Mouse (Mus musculus) hindbrain, embryonic 13.5 days (tissue): ENCODE data around the gene 4930442H23Rik. TPM values are rescaled to one million over a fixed set of nuclear protein-coding genes. Genes with fewer than 3 reads are reported as not detected.

Experiments used
- ATAC-seq: fragments of 200-750 bp; cut with Nextera tagmentation; 2 replicates; pipeline ENCODE4 v1.8.0; 2017; ENCODE audit warnings: moderate TSS enrichment; ENCODE audit not compliant: low FRiP score
- H3K27ac ChIP-seq: fragments of 300-500 bp; sonication (generic); 2 replicates; pipeline ENCODE4 v1.5.1; 2015; ENCODE audit warnings: inconsistent platforms, mild to moderate bottlenecking, moderate library complexity
- H3K27me3 ChIP-seq: fragments of 300-500 bp; sonication (generic); 2 replicates; pipeline ENCODE4 v1.6.1; 2015; ENCODE audit warnings: mild to moderate bottlenecking, inconsistent platforms
- H3K36me3 ChIP-seq: fragments of 300-500 bp; sonication (generic); 2 replicates; pipeline ENCODE4 v1.6.1; 2015; ENCODE audit warnings: mild to moderate bottlenecking, inconsistent platforms
- H3K4me1 ChIP-seq: fragments of 300-500 bp; sonication (generic); replicated peaks from 2 replicates; pipeline ENCODE4 v1.6.1; 2015; ENCODE audit warnings: inconsistent platforms
- H3K4me2 ChIP-seq: fragments of 300-500 bp; sonication (generic); 2 replicates; pipeline ENCODE4 v1.6.1; 2015; ENCODE audit warnings: inconsistent platforms, mild to moderate bottlenecking, moderate library complexity
- H3K4me3 ChIP-seq: fragments of 300-500 bp; sonication (generic); 2 replicates; pipeline ENCODE4 v1.5.1; 2015; ENCODE audit warnings: mild to moderate bottlenecking, inconsistent platforms
- H3K9ac ChIP-seq: fragments of 300-500 bp; sonication (generic); 2 replicates; pipeline ENCODE4 v1.6.1; 2015; ENCODE audit warnings: mild to moderate bottlenecking, inconsistent platforms
- H3K9me3 ChIP-seq: fragments of 300-500 bp; sonication (generic); 2 replicates; pipeline ENCODE4 v1.6.1; 2016; ENCODE audit warnings: inconsistent platforms
- WGBS: fragments of 180-500 bp; shearing (Covaris S2); methylation state at CpG from one replicate; pipeline ENCODE4 v1.1.7; 2015; 5-methylcytosine and 5-hydroxymethylcytosine counted together
- polyA plus RNA-seq: library from polyadenylated mRNA; unstranded; fragments of >200 nt; fragmentation: Nextera tagmentation; extraction: Ambion mirVana; gene quantifications from 2 replicates; pipeline ENCODE4 v1.2.1, GENCODE M21; 2015

Gene 4930442H23Rik
- polyA plus RNA-seq, 1 experiment from 2014 or later: 0.13 TPM

- ATAC-seq: no peak
- Histone ChIP-seq H3K27me3 (no peaks in the 10 kb centered on the region), H3K36me3 (peaks cover 86% of the 10 kb centered on the region), H3K4me1 (no peaks in the 10 kb centered on the region), H3K4me2 (no peak overlapping the region), H3K4me3 (no peak overlapping the region), H3K9me3 (no peaks in the 10 kb centered on the region), H3K27ac (peak overlapping the region; percentile 55), H3K9ac (no peak overlapping the region)
- 79% methylated on average over 12 of the region's 12 CpGs for WGBS
These were observed 31.0 kb downstream of the 4930442H23Rik start for GRCm38 (mm10) chr10:81152609-81153008.

GRCm38 (mm10) chr10:81151261-81151660 lies 32.4 kb downstream of the 4930442H23Rik start:
- no peaks in the 10 kb centered on the region for H3K27me3 ChIP-seq
- no peak overlapping the region for H3K27ac ChIP-seq
- 71% methylated on average over 6 of the region's 6 CpGs for WGBS
- H3K36me3 ChIP-seq: peaks cover 86% of the 10 kb centered on the region
- no peak overlapping the region for H3K4me3 ChIP-seq
- H3K9me3 ChIP-seq: no peaks in the 10 kb centered on the region
- ATAC-seq: no peak
- no peak overlapping the region for H3K4me2 ChIP-seq
- peaks cover 5% of the 10 kb centered on the region; the same call in 1 of the 2 replicates for H3K4me1 ChIP-seq
- no peak overlapping the region for H3K9ac ChIP-seq

GRCm38 (mm10) chr10:81146296-81146695 lies 37.4 kb downstream of the 4930442H23Rik start:
- WGBS: 92% methylated on average over 4 of the region's 4 CpGs
- Histone ChIP-seq H3K4me1 (peaks cover 29% of the 10 kb centered on the region), H3K4me2 (no peak overlapping the region), H3K27me3 (no peaks in the 10 kb centered on the region), H3K4me3 (no peak overlapping the region), H3K9ac (no peak overlapping the region), H3K36me3 (peaks cover 74% of the 10 kb centered on the region), H3K27ac (no peak overlapping the region), H3K9me3 (no peaks in the 10 kb centered on the region)
- ATAC-seq: no peak

DNA sequence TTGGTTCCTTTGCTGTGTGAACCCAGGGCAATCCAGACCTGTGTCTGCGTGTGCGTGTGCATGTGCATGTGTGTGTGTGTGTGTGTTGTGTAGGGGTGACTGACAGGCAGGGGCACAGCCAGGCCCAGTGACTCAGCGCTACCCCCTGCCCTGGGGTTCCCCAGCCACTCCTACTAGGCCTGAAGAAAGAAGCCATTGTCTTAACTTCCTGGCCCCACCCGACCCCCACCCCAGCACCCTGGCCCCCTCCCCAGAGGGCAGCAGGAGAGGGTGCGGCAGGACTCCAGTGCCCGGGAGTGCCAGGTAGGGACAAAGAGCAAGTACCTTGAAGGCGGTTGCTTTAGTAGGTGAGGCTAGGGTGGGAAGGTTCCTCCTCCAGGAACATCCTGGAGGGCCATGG lies 37.9 kb downstream of the 4930442H23Rik start:
- no peak for ATAC-seq
- H3K4me2 ChIP-seq: no peak overlapping the region
- H3K9ac ChIP-seq: no peak overlapping the region
- no peaks in the 10 kb centered on the region for H3K9me3 ChIP-seq
- H3K36me3 ChIP-seq: peaks cover 74% of the 10 kb centered on the region
- WGBS: 91% methylated on average over 7 of the region's 7 CpGs
- H3K4me3 ChIP-seq: no peak overlapping the region
- no peak overlapping the region for H3K27ac ChIP-seq
- H3K27me3 ChIP-seq: no peaks in the 10 kb centered on the region
- H3K4me1 ChIP-seq: peaks cover 34% of the 10 kb centered on the region

DNA sequence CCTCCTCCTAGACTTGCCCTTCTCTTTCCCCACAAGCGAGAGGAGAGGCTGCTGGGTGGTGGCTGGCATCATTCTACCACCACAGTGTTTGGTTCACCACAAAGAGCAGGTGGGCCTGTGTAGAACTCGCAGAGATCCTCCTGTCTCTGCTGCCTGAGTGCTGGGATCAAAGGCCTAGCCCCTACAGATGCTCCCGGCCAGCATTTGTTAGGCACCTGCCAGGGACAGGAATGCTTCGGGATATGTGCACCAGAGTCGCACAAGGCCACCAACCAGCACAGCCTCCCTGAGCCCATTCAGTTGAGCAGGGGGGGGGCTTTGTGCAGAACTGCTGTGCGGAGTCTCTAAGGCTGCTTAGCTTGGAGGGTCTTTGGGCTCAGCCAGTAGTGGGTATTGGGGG lies 38.3 kb downstream of the 4930442H23Rik start:
- Histone ChIP-seq H3K4me2 (no peak overlapping the region), H3K27me3 (no peaks in the 10 kb centered on the region), H3K9ac (no peak overlapping the region), H3K36me3 (peaks cover 70% of the 10 kb centered on the region), H3K4me3 (no peak overlapping the region), H3K9me3 (no peaks in the 10 kb centered on the region), H3K4me1 (peaks cover 39% of the 10 kb centered on the region), H3K27ac (no peak overlapping the region)
- ATAC-seq: no peak
- 93% methylated on average over 6 of the region's 6 CpGs for WGBS

- no peak for ATAC-seq
- H3K36me3 ChIP-seq: peaks cover 64% of the 10 kb centered on the region
- 94% methylated on average over 27 of the region's 27 CpGs for WGBS
- H3K4me1 ChIP-seq: peaks cover 45% of the 10 kb centered on the region
- H3K27me3 ChIP-seq: no peaks in the 10 kb centered on the region
- no peak overlapping the region for H3K9ac ChIP-seq
- H3K4me3 ChIP-seq: no peak overlapping the region
- no peaks in the 10 kb centered on the region for H3K9me3 ChIP-seq
- no peak overlapping the region for H3K27ac ChIP-seq
- no peak overlapping the region for H3K4me2 ChIP-seq
These were observed 39.0 kb downstream of the 4930442H23Rik start for GRCm38 (mm10) chr10:81144667-81145066.

DNA sequence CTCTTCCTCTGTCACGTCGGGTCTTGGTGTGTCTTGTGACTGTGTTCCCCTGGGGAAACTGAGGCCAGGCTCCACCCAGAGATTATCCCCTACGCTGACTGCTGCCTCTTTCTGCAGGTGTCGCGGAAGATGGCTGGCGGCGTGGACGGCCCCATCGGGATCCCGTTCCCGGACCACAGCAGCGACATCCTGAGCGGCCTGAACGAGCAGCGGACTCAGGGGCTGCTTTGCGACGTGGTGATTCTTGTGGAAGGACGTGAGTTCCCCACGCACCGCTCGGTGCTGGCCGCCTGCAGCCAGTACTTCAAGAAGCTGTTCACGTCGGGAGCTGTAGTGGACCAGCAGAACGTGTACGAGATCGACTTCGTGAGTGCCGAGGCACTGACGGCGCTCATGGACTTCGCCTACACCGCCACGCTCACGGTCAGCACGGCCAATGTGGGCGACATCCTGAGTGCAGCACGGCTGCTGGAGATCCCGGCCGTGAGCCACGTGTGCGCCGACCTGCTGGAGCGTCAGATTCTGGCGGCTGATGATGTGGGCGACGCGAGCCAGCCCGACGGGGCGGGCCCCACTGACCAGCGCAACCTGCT lies 39.7 kb downstream of the 4930442H23Rik start:
- no peak overlapping the region for H3K9ac ChIP-seq
- no peak overlapping the region for H3K4me3 ChIP-seq
- no peaks in the 10 kb centered on the region for H3K27me3 ChIP-seq
- peaks cover 57% of the 10 kb centered on the region for H3K36me3 ChIP-seq
- H3K9me3 ChIP-seq: no peaks in the 10 kb centered on the region
- 96% methylated on average over 52 of the region's 52 CpGs for WGBS
- H3K4me2 ChIP-seq: no peak overlapping the region
- peaks cover 52% of the 10 kb centered on the region for H3K4me1 ChIP-seq
- H3K27ac ChIP-seq: no peak overlapping the region
- ATAC-seq: no peak

DNA sequence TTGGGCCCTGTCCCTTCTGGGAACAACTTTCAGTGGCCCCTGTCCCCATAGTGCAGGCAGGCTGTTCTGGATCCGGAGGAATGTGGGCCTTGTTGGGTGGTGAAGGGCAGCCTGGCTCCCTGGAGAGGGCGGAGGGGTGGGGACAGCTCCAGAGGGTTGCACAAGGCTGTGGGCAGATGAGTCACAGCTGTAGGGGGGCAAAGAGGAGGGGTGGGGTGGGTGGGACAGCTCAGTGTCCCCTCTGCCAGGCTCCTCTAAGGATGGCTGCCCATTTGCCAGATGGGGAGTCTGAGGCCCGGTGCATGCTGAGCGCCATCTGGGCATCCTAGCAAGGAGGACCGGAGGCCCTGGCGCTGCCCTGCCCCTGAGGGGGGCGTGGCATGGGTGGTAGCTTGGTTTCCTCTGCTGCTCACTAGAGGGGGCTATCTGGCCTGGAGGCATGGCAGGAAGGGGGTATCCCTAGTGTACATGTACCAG lies 40.5 kb downstream of the 4930442H23Rik start:
- Histone ChIP-seq H3K4me3 (no peak overlapping the region), H3K27me3 (no peaks in the 10 kb centered on the region), H3K9me3 (no peaks in the 10 kb centered on the region), H3K36me3 (peaks cover 49% of the 10 kb centered on the region), H3K9ac (peak overlapping the region; percentile 49), H3K4me2 (no peak overlapping the region), H3K27ac (peak overlapping the region; percentile 44; the same call in 1 of the 2 replicates), H3K4me1 (peaks cover 60% of the 10 kb centered on the region)
- no peak for ATAC-seq
- 91% methylated on average over 7 of the region's 7 CpGs for WGBS

GRCm38 (mm10) chr10:81142551-81142981 lies 41.1 kb downstream of the 4930442H23Rik start:
- Histone ChIP-seq H3K4me2 (no peak overlapping the region), H3K4me3 (no peak overlapping the region), H3K36me3 (peaks cover 43% of the 10 kb centered on the region), H3K27me3 (no peaks in the 10 kb centered on the region), H3K9me3 (no peaks in the 10 kb centered on the region), H3K27ac (peak overlapping the region; percentile 44), H3K9ac (peak overlapping the region; percentile 93), H3K4me1 (peaks cover 62% of the 10 kb centered on the region)
- ATAC-seq: no peak
- 35% methylated on average over 5 of the region's 5 CpGs for WGBS

DNA sequence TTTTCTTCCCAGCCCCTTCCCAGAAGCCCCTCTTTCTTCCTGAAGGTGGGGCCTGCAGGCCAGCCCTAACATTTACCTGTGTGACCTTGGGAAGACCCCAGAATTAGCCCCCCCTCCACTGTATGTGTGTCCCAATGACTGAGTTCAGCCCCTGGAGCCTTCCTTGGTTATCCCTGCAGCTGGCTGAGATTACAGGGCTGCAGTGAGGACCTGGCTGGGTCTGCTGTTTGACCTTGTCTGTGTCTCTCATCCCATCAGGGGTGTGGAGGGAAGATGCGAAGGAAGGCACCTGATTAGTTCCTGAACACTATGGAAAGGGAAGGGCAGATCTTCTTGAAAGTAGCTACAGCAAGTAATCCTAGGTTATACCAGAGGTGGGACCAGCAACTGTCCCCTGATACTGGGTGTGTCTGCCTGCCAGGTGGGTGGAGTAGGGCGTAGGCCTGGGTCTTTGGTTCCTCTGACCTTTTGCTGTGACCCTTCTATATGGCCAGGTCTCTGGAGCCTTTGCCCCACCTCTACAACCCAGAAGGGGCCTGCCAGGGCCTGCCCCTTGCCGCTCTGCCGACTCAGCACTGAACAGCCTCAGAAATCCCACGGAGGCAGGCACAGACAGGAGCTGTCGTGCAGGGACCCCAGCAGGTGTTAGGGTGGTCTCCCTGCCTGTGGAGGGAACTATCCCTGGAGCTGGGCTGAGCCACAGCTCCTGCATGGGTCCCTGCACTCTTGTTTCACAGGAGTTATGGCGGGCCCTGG lies 42.0 kb downstream of the 4930442H23Rik start:
- 0 out of 2 replicates have a peak overlapping the region, but pooled peaks have one; percentile 8 for H3K27ac ChIP-seq
- H3K4me2 ChIP-seq: no peak overlapping the region
- H3K4me1 ChIP-seq: peaks cover 60% of the 10 kb centered on the region
- 79% methylated on average over 7 of the region's 7 CpGs for WGBS
- no peak for ATAC-seq
- peaks cover 33% of the 10 kb centered on the region for H3K36me3 ChIP-seq
- H3K4me3 ChIP-seq: no peak overlapping the region
- peak overlapping the region; percentile 93; the same call in 1 of the 2 replicates for H3K9ac ChIP-seq
- no peaks in the 10 kb centered on the region for H3K27me3 ChIP-seq
- no peaks in the 10 kb centered on the region for H3K9me3 ChIP-seq

DNA sequence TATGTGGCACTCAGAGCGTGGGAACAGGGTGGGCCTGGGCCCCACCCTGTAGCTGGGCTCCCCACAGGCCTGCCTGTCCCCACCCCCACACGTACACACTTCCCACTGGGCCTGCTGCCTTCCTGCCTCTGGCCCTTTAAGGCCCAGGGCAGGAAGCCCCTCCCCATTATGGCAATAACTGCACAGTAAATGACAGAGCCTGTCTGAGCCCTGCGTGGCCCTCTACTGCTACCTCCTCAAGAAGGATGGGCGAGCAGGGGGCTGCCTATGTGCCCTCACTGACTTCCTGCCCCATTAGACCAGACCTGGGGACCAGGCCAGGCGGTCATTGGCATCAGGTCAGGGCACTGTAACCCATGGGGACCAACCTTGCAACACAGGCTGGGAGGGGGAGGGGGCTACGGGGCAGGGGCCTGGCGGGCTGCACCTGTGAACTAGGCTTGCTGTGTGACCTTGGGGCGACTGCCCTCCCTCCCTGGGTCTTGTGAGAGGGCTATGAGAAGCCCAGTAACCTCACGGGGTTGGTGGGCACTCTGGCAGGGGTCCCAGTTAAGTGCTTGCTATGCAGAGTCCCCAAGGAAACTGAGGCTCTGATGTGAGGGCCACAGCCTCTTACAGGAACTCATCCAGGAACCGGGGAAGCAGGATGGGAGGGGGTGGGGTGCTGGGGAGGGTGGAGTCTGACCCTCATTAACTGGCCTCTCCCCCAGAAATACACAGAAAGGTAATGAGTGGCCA lies 42.8 kb downstream of the 4930442H23Rik start:
- peak overlapping the region; percentile 40 for H3K27ac ChIP-seq
- H3K4me3 ChIP-seq: peak overlapping the region; percentile 4; the same call in 1 of the 2 replicates
- peak overlapping the region; percentile 93; the same call in 1 of the 2 replicates for H3K9ac ChIP-seq

DNA sequence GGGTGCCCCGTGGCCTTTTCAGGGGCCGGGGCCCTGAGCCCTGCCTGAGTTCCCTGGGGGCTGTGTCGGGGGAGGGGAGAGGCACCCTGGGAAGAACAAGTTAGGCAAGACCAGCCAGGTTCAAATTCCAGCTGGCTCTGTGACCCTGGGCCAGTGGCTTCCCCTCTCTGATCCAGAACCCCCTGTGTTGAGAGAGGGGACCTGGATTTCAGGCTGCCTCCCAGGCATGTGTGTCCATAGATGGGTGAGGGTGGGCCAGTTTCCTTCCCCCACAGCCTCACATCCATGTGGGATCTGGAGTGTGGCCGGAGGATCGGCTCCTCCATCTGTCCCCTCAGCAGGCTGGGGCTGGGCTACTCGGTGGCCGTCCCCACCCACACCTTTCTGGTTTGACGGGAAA lies 43.6 kb downstream of the 4930442H23Rik start:
- Histone ChIP-seq H3K9me3 (no peaks in the 10 kb centered on the region), H3K27ac (peak overlapping the region; percentile 12; the same call in 1 of the 2 replicates), H3K4me3 (peak overlapping the region; percentile 85), H3K27me3 (peaks cover 9% of the 10 kb centered on the region), H3K9ac (peak overlapping the region; percentile 93), H3K4me1 (peaks cover 62% of the 10 kb centered on the region), H3K4me2 (peak overlapping the region; percentile 96), H3K36me3 (peaks cover 17% of the 10 kb centered on the region)
- 56% methylated on average over 8 of the region's 8 CpGs for WGBS
- ATAC-seq: no peak

More for the DNA sequence above, 42.8 kb downstream of the 4930442H23Rik start:
- Histone ChIP-seq H3K27me3 (peaks cover under 1% of the 10 kb centered on the region; the same call in 1 of the 2 replicates), H3K4me2 (peak overlapping the region; percentile 96), H3K36me3 (peaks cover 26% of the 10 kb centered on the region), H3K4me1 (peaks cover 59% of the 10 kb centered on the region), H3K9me3 (no peaks in the 10 kb centered on the region)
- 67% methylated on average over 10 of the region's 10 CpGs for WGBS
- no peak for ATAC-seq
